Comparison of ENCODE assay signal across 23 mouse cellular contexts in genomic region chr11:84145201-84145798, GRCm38 (mm10). TPM values are rescaled to one million over a fixed set of nuclear protein-coding genes. Genes with fewer than 3 reads are reported as not detected.
"Had no signal": no experiment of that assay in that cellular context is flagged by ENCODE, and none has a peak within 500 bp of the region (broad histone marks: within the 10 kb centered on the region; RNA-seq: fewer than 3 reads in every experiment).

No protein-coding gene starts in this region.

- H3K4me2 ChIP-seq: liver, embryonic 15.5 days; lung, embryonic 14.5 days; midbrain, embryonic 13.5 days; midbrain, embryonic 15.5 days; neural tube, embryonic 13.5 days; neural tube, embryonic 15.5 days had no signal

- H3K27me3 ChIP-seq: liver, embryonic 15.5 days; midbrain, embryonic 13.5 days; midbrain, embryonic 15.5 days; neural tube, embryonic 13.5 days; neural tube, embryonic 15.5 days had no signal

- H3K9me3 ChIP-seq: liver, embryonic 15.5 days; midbrain, embryonic 10.5 days; midbrain, embryonic 13.5 days; midbrain, embryonic 15.5 days; neural tube, embryonic 13.5 days; neural tube, embryonic 15.5 days had no signal

- H3K27ac ChIP-seq: liver, embryonic 15.5 days; midbrain, embryonic 10.5 days; midbrain, embryonic 13.5 days; midbrain, embryonic 15.5 days; neural tube, embryonic 13.5 days; neural tube, embryonic 15.5 days had no signal

- H3K4me1 ChIP-seq: midbrain, embryonic 13.5 days; midbrain, embryonic 15.5 days; neural tube, embryonic 13.5 days; neural tube, embryonic 15.5 days had no signal

- DNase-seq: lung, adult 18-20 months; lung, embryonic 14.5 days; lung, postnatal 10 days; lung, postnatal 4 days; retina, postnatal 1 day; right cerebral cortex, adult 18-20 months; right cerebral cortex, postnatal 25 days; right cerebral cortex, postnatal 4 days; spleen, adult 18-20 months; thymus, adult 18-20 months; thymus, postnatal 14 days; thymus, postnatal 36 days had no signal

- H3K4me3 ChIP-seq: liver, embryonic 15.5 days; midbrain, embryonic 10.5 days; midbrain, embryonic 13.5 days; midbrain, embryonic 15.5 days; myocyte; neural tube, embryonic 13.5 days; neural tube, embryonic 15.5 days had no signal

- H3K36me3 ChIP-seq: liver, embryonic 15.5 days; midbrain, embryonic 10.5 days; midbrain, embryonic 13.5 days; midbrain, embryonic 15.5 days; neural tube, embryonic 13.5 days; neural tube, embryonic 15.5 days had no signal

- H3K9ac ChIP-seq: liver, embryonic 15.5 days; lung, embryonic 14.5 days; midbrain, embryonic 13.5 days; midbrain, embryonic 15.5 days; neural tube, embryonic 13.5 days; neural tube, embryonic 15.5 days had no signal

- ATAC-seq: midbrain, embryonic 13.5 days; midbrain, embryonic 15.5 days had no signal

RNA-seq across cellular contexts. Expression of gene Gm11437, which starts 22.0 kb away (rescaled TPM):
- polyA plus RNA-seq: liver, embryonic 15.5 days; lung, embryonic 14.5 days; lung, embryonic 16.5 days; midbrain, embryonic 10.5 days; myocyte; neural tube, embryonic 11.5 days; stomach, embryonic 14.5 days; thymus, postnatal 0 days had no signal
